Mouse (Mus musculus): ENCODE measurements around the gene Nup153. TPM values are rescaled to one million over a fixed set of nuclear protein-coding genes. Genes with fewer than 3 reads are reported as not detected.
A peak's percentile ranks its signal among the peaks of the same experiment; 100 is the strongest.

Nup153 gene
- total RNA-seq (2021): 10 to 100 TPM; 40.9 to 47.2 TPM

DNA sequence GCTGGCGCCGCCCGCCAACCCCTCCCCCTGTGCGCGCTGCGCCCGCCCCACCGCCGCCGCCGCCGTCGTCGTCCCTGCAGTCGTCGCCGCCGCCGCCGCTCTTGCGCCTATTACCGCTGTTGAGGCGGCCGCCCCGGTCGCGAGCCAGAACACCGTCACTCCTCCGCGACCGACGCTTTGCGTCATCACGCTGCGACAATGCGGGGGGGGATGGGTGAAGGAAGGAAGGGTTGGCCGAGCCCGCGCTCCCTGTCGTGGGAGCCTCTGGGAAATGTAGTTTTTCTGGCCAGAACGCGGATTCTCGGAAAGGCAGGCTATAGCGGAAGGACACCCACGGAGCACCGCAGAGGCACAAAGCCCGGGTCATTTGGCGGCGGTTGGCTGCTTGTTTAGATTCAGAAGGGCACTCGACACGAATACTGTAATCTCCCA lies at the start of gene Nup153:
Gene Nup153 (minus strand): TSS at position 104 of the 432 bp plus-strand sequence.
- peak; percentile 100 for DNase-seq (ENCODE audit: extremely low spot score in 1 of 2, low spot score in 1 of 2)

DNA sequence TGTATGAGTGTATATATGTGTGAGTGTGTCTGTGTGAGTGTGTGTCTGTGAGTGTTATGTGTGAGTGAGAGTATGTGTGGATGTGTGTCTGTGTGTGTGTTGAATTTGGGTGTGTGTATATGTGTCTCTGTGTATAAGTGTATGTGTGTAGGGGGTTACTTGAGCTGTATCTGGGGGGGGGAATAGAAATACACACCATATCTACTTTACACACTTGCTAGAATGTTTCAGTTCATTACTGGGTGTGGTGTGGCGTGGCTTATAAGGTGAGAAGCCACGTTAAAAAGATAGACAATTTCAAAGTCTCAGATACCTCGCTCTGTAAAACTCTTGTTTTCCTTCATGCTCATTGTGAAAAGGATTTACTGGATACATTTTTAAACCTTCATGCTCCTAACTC lies 49.7 kb upstream of the Nup153 start:
- no peak for DNase-seq (ENCODE audit: extremely low spot score in 1 of 2, low spot score in 1 of 2)

DNA sequence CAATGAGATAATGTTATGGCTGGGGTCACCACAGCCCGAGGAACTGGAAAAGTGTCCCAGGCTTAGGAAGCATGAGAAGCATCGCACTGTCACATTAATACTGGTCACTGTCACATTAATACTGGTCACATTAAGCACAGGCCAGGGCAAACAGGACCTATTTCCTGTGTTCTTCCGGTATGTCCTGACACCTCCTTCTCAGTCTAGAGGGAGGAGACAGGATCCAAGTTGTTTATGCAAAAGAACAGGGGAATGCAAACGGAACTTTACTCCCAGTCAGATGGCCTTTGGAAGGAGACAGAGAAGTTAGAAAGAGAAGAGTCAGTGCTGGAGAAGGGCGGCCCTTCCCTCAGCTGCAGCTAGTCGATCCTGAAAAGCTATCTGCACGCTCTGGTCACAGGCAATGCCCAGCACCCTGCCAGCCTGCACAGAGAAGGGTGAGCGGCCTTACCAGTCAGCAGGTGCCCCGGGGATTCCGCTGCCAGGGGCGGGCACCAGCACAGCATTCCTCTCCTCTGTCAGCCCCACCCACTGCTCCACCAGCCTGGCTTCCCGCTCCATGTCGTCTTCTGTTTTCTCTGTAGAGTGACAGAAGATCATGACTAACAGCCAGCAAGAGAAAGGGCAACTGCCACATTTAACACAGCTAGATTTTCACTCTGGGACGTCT lies 49.0 kb upstream of the Nup153 start:
- DNase-seq (ENCODE audit: extremely low spot score in 1 of 2, low spot score in 1 of 2): no peak

DNA sequence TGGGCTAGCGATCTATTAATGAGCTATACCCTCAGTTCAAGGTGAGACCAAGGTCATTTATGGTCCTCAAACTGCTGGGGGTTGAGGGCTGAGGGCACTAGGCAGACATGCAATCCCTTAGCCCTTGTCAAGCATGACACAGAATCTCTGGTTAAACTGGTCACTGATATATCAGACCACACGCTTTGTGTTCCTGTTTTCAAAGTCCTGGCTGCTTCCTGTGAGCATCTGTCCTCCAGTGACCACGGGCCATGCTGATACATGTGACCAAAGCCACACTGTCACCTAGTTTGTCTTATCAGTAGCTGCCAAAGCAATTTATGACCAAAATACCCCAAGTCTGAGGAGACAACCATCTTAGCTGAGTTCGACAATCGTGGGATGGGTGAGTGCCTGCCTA lies 47.3 kb upstream of the Nup153 start:
- no peak for DNase-seq (ENCODE audit: extremely low spot score in 1 of 2, low spot score in 1 of 2)

DNA sequence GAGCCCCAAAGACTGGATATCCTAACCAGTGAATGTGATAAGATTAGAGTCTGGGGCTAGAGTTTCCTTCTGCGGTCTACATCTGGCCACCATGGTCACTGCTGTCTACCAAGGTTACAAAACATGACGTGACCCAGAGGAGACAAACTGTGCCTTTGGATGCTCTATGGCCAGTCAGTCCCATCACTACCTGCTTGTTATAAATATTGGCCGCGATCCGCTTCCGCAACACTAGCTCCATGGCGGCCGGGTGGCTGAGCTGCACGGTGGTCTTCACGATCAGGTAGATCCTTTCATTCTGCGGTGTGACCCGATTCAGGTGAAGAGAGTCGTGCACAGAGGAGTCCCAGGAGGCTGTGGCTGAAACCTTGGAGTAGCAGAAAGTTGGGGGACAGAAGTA lies 44.8 kb upstream of the Nup153 start:
- no peak for DNase-seq (ENCODE audit: extremely low spot score in 1 of 2, low spot score in 1 of 2)

DNA sequence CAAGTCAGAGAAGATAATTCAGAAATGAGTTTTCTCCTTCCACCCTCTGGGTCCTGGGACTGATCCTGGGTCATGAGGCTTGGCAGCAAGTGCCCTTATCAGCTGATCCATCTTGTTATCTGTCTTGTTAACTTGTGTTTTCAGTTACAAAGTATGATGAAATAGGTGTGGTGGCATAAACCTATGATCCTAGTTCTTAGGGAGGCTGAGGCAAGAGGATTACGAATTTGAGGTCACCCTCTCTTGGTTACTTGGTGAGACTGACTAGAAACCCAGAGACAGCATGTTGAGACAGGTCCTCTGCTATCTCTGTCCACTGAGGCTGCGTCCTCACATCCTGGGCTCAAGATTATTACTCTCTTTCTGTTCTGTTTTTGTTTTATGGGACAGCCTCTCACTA lies 37.6 kb upstream of the Nup153 start:
- no peak for DNase-seq (ENCODE audit: extremely low spot score in 1 of 2, low spot score in 1 of 2)

DNA sequence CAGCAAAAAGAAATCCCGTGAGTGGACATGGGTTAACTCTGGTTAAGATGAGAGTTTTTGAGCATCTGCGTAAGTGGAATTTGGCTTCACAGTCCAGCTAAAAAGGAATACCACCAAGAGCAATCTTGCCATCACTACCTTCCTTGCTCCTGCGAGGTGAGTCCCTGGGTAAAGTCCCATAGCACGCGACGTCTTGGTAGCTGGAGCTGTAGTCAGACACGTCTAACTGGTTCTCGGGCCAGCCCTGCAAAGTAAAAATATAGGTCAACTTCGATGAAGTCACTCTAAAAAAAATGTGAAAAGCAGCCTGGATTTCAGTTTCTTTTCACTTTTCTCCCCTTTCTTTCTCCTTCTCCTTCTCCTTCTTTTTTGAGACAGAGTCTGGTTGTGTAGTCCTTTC lies 35.5 kb upstream of the Nup153 start:
- no peak for DNase-seq (ENCODE audit: extremely low spot score in 1 of 2, low spot score in 1 of 2)

DNA sequence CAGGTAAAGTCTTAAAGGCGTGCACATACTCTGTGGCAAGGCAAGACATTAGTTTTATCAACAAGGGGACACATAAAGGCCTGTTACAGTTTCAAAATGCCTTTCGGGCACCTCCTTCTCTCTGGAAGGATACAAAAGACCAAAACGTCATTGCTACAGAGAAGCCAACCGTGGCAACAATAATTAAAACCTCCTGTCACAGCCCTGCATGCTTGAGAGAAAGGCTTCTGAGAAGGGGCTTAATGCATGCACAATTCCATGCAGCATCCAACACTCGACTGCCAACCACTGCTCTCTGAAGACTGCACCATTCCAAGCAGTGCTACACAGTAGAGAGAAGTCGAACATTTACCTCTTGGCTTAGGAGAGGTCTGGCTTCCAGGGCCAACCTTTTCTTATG lies 33.2 kb upstream of the Nup153 start:
- DNase-seq (ENCODE audit: extremely low spot score in 1 of 2, low spot score in 1 of 2): no peak

DNA sequence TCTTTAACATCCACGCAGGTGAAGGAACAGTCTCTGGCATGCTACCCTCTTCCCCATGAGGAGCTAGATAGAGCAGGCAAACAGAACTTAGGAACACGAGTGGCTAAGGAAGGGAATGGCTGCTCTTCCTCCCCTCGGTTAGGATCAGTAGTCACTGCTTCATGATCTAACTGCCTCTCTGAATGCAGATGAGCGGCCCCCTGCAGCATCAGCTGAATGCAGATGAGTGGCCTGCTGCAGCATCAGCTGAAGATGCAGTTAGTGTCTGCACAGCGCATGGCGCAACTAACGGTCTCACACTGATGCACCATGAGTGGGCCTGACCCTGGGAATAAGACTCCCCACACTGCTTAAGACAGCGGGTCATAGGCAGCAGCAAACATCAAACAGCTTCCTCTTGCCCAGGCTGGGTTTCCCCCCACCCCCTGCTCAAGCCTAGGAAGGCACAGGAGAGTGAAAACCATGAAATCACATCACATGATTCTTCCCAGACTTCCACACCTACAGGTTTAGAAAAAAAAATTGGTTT lies 31.6 kb upstream of the Nup153 start:
- DNase-seq (ENCODE audit: extremely low spot score in 1 of 2, low spot score in 1 of 2): no peak

DNA sequence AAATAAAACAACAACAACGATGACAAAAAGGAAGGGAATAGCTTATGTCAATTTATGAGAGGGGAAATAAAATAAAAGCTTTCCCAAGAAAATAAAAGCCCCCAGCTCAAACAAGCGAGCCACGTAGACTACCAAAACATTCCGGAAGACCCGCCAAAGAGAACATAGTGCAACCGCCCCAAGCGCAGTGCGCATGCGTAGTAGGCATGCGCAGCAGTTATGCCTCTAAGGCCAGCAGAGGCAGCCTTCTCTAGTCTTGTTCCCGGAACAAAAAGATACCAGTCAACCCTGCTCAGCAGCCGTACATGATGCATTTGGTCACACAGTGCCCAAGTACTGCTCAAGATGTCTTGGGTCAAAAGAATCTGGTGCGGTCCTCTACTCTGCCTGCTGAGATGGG lies 30.9 kb upstream of the Nup153 start:
- no peak for DNase-seq (ENCODE audit: extremely low spot score in 1 of 2, low spot score in 1 of 2)

DNA sequence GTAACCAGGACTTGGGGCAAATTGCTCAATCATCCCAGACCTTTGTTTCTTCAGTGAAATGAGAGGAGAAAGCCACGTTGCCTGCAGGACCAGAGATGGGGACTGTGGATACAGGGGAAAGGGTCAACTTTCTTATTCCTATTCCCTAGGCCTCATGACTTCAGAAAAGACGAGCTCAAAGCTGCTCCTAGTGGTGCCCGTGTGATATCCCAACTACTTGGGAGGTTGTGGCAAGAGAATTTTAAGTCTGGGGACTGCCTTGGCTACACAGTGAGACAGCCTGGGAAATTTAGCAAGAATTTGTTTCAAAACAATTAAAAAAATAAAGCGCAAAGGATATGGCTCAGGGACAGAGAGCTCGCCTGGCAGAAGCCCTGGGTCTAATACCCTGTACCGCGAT lies 30.2 kb upstream of the Nup153 start:
- no peak for DNase-seq (ENCODE audit: extremely low spot score in 1 of 2, low spot score in 1 of 2)

DNA sequence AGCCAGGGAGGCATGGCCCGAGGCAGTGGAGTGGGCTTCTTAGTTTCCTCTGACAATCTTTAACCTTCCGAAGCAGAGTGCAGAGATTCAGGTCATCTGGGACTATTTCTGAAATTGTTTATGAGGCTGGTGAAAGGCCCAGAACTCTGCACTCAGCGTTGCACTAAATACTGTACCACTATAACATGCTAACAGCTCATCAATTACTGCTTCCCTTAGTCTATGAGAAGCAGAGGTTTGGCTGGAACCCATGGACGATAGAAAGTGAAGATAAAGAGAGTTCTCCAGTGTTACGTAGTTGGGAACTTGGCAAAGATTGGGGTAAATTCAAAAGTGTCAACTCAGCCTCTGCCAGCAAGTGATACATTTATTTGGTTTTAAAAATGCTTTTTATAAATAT lies 25.6 kb upstream of the Nup153 start:
- DNase-seq (ENCODE audit: extremely low spot score in 1 of 2, low spot score in 1 of 2): no peak

DNA sequence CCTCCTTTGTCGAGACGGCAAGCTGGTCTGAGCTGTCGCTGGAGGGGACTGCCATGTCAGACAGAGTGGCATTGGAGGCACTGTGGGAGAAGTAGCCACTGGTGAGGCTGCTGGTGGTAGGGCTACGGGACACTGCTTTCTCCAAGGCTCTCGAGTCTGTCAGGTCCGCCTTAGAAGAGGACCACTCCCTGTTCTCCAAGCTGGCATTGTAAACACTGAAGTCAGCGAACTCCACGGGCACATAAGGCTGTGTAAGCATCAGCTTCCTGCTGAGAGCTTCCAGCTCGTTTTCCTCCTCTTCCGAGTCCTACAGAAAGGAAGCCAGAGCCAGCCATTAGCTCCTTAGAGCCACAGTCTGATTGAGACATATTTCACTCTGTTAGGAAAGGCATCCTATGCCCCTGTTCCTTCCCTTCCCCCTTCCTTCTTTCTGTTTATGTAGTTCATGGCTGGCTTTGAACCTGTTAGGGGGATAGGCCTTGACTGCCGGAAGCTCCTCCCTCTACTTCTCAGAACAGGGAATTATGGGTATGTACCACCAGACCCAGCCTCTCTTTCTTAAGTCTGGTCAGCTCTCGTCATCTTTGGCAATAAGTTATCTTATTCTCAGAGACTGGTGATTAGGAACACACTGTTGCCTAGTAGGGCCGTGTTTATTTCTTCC lies 25.0 kb upstream of the Nup153 start:
- DNase-seq (ENCODE audit: extremely low spot score in 1 of 2, low spot score in 1 of 2): no peak

DNA sequence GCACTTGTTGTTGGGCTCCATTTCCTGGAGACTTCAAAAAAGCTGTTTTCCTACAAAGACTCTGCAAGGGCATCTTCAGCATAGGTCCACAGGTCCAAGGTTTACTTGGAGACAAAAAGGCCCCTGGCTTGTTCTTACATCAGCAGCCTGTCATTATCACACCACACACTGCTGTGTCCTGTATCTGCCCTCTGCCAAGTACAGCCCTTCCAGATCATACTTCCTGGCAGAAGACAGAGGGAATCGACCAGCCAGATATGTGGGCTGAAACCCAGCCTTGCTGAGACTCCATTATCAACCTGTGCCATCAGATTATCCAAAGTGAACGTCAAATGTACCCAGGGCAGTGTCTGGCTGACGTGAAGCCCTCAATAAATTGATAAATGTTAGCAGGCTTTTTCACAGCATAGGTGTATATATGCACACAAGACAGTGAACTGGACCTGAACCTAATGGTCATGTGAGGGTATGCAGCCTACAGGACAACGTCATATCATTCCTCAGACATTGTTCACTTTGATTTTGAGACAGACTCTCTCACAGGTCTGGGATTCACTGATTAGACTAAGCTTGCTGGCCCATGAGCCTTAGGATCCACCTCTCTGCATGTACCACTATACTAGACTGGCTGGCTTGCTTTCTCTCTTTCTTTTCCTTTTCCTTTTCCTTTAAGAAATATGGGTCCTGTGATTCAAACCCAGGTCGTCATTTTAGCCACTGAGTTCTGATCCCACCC lies 20.6 kb upstream of the Nup153 start:
- no peak for DNase-seq (ENCODE audit: extremely low spot score in 1 of 2, low spot score in 1 of 2)

DNA sequence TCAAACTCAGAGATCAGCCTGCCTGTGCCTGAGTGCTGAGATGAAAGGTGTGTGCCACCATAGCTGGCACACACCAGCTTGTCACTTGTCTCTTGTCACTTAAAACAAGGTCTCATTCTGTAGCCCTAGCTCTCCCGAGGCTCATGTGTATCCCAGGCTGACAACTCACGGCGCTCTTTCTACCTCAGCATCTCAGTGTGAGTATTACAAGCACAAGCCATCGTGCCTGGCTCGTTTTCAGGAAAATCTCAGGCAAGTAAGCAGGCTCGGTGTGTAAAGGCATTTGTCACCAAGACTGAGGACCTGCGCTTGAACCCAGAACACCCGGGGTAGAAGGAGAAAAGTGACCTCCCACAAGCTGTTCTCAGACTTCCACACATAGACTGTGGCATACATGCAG lies 16.1 kb upstream of the Nup153 start:
- no peak for DNase-seq (ENCODE audit: extremely low spot score in 1 of 2, low spot score in 1 of 2)

DNA sequence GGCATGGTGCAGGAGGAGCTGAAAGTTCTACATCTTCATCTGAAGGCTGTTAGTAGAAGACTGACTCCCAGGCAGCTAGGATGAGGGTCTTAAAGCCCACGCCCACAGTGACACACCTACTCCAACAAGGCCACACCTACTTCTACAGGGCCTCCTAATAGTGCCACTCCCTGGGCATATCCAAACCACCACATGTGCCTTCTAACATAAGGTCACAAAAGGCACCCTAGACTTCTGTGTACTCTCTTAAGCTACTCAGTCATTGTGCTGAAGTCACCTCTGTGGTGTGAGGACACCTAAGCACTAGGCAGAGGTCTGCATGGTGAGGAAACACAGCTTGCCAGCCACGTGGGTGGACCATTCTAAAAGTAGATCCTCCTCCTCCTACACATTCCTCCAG lies 14.6 kb upstream of the Nup153 start:
- DNase-seq (ENCODE audit: extremely low spot score in 1 of 2, low spot score in 1 of 2): no peak

DNA sequence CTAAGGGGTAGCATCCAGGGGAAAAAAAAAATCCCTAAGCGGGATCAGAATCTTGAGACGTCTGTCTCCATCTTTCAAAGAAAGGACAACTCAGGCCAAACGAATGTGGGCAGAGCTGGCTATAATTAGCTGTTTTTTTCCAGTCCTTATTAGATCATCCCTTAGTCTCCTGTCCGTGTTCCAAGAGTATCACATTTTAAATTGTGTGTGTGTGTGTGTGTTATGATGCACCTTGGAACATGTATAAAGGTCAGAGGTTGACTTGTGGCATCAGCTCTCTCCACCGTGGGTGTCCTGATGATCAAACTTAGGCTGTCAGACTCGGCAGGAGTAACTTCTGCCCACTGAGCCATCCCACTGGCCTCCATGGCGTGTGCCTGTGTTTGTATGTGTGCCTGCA lies 11.7 kb upstream of the Nup153 start:
- no peak for DNase-seq (ENCODE audit: extremely low spot score in 1 of 2, low spot score in 1 of 2)

DNA sequence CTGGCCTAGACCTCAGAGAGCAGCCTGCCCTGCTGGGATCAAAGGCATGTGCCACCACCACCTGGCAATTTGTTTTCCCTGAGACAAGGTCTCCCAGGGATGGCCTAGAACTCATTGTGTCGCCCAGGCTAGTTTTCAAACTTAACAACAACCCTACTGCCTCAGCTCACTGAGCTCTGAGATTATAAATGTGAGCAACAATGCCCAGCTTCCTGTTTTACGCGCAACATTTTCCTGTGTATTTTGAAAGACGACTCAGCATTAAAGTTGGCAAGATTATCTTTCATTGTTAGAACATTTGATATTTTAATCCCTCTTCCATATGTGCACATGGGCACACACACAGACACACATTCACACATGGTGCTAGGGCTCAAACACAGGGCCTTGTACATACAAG lies 9.7 kb upstream of the Nup153 start:
- no peak for DNase-seq (ENCODE audit: extremely low spot score in 1 of 2, low spot score in 1 of 2)

DNA sequence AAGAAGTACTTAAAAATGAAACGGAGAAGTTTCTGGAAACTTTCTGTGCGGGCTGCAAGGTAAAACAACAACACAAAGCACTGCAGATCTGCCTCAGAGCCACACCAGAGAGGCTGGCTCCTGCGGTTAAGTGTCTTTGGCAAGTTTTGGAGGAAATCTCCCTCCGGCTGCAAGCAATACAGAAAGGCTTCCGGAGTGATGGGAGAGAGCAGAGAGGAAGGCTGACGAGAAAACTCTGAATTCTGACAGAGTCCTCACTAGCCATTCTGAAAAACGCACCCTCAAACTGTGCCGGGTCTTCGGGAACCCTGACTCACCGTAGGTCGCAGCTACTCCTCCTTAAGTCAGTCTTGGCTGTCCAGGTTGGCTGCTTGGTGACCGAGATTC lies 8.7 kb upstream of the Nup153 start:
- no peak for DNase-seq (ENCODE audit: extremely low spot score in 1 of 2, low spot score in 1 of 2)

DNA sequence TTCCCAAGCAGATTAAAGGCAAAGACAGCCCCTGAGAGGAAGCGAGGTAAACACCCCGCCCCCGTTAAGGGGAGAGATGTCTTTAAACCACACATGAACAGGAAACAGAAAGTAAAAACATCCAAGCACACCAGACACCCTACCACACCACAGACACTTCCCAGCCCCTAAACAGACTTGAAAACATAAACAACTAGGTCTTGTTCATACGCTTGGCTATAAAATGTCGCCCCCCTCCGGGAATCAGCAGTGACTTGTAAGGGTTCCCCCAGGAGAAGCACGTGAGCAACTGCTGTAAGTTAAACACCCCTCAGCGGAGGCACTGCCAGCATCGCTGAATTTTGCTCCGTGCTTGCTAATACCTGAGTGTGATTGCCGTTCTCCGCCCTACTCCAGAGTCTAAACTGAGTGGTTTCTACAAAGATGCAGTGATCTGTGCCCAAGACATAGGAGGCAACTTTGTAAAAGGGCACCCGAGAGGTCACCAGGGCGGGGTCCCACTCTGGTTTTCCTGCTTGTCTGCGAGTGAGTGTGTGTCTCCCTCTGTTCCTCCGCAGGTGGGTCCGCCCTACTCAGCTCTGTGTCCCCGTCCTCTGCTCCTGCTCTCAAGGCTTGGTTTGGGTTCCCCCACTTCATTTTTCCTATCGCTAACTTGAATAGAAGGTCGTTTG lies 8.2 kb upstream of the Nup153 start:
- DNase-seq (ENCODE audit: extremely low spot score in 1 of 2, low spot score in 1 of 2): peak in 1 of 2 experiments; percentile 23

DNA sequence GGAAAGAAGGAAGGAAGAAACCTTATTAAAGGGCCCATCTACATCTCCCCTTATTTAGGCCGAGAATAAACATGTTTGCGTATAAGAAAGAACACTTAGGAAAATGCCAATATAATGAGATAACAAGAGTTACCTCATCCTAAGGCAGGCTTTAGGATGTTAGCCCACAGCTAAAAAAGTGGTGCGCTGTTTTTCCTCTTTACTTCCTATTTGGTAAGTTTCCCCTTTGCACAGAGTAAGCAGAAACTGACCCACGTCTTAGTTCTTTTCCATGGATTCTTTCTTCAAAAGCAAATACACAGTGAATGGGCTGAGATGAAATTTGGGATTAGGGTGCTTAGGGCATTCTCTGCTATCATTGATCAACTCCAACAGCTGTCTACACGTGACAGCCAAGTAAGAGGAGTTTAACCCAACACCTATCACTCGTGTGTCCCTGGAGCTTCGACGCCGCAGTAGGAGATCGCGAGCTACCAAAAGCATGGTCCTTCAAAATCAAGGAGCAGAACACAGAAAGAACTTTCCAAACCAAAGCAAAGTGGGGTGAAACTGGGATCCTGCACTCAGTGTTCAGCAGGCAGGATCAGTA lies 7.6 kb upstream of the Nup153 start:
- DNase-seq (ENCODE audit: extremely low spot score in 1 of 2, low spot score in 1 of 2): no peak
